Mouse (Mus musculus): ENCODE data around the gene Efhd1.

DNA sequence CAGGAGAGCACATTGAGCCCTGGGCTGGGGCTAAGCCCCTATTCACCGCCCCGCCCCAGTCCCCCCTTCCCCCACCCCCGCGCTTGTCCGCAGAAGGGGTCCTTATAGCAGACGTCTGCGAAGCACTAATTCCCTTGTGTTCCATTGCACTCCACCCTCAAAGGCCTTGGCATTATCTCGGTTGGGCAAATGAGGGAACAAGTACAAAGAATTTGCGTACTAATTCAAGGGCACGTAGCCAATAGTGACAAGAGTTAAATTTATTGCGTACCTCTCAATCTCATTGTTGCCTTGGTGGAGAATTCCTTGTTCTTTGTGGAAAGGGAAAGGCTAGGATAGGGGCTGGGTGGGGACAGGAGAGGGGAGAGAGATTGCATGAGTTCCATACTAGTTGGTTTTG lies 6.5 kb upstream of the Efhd1 start:
- no peak for TF ChIP-seq CTCF (IDR thresholded peaks at IDR 0.05; ENCODE audit: borderline replicate concordance, insufficient read depth, low read length)
- TF ChIP-seq POLR2A (IDR thresholded peaks at IDR 0.05; ENCODE audit: low read depth, low read length), result no peak
